Mouse (Mus musculus): Measurements from ENCODE around the gene Rasl11a. TPM values are rescaled to one million over a fixed set of nuclear protein-coding genes. Genes with fewer than 3 reads are reported as not detected.
"Not testable (repeated sequence)": the region's sequence is repeated elsewhere in the genome, so short reads cannot be mapped to it uniquely, and the experiment has no call there.

The Rasl11a gene
- polyA plus RNA-seq, 1 experiment from 2014 or later: 8.1 TPM

DNA sequence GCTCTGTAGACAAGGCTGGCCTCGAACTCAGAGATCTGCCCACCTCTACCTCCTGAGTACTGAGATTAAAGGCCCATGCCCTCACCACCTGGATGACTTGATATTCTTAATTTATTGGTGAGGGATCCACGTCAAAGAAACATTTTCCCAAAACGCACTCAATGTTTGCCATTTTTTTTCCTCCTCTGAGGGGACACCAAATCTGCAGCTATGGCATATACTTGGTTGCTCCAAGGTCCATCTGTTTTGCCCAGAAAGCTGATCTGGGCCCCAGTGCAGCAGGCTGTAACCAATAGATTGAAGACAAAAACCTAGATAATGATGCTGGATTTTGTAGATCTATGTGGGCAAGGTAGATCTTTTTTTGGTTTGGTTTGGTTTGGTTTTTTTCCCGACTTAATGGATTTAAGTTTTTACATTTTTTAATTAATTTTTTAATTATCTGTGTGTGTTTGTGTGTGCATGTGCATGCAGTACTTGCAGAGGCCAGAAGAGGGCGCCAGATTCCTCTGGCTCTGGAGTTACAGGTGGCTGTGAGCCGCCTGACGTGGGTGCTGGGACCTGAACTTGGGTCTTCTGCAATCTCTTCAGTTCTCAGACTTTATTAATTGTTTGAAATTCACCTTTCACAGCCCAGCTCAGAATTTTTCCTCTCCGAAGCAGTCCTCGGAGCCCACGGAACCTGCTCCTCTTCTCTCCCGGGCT is 48.8 kb downstream of the Rasl11a start:
- H3K36me3 ChIP-seq: no peaks in the 10 kb centered on the region
- H3K9me3 ChIP-seq: 0 out of 2 replicates have a peak, but pooled peaks cover 2% of the 10 kb centered on the region
- no peak overlapping the region for H3K4me3 ChIP-seq
- no peak overlapping the region for H3K4me2 ChIP-seq
- ATAC-seq (ENCODE audit: extremely low read depth, insufficient number of reproducible peaks, low FRiP score, low TSS enrichment): no peak
- 79% methylated on average over 11 of the region's 11 CpGs for WGBS
- H3K27me3 ChIP-seq (replicated peaks): no peaks in the 10 kb centered on the region
- no peak overlapping the region for H3K27ac ChIP-seq (replicated peaks)
- H3K9ac ChIP-seq: no peak overlapping the region
- H3K4me1 ChIP-seq: 0 out of 2 replicates have a peak, but pooled peaks cover 3% of the 10 kb centered on the region

- not testable (repeated sequence) for H3K9me3 ChIP-seq; H3K4me3 ChIP-seq; H3K36me3 ChIP-seq; H3K4me2 ChIP-seq; H3K9ac ChIP-seq; H3K4me1 ChIP-seq; ATAC-seq (ENCODE audit: extremely low read depth, insufficient number of reproducible peaks, low FRiP score, low TSS enrichment); H3K27ac ChIP-seq (replicated peaks); H3K27me3 ChIP-seq (replicated peaks)
- 83% methylated on average over 13 of the region's 16 CpGs for WGBS
Observed at GRCm38 (mm10) chr5:146895667-146896066, 50.8 kb downstream of the Rasl11a start.

DNA sequence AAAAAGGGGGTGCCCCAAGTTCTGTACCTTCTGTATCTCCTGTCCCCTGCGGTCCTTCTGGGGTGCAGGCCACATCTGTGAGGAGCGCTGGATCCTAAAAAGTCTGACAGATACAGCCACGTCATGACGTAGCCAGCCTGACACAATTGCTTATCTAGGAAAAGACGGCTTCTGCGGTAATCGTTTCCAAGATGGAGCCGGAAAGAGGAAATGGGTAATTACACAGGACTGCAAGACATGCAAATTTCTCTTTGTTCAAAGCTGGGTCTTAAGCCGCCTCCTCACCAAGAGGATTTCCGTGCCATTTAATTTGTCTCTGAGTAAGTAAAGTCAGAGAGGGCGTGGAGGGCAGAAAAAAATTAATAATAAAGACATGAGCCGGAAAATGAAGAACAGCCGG is 52.1 kb downstream of the Rasl11a start:
- WGBS: 62% methylated on average over 13 of the region's 13 CpGs
- Histone ChIP-seq H3K27ac (replicated peaks) (no peak overlapping the region), H3K27me3 (replicated peaks) (no peaks in the 10 kb centered on the region), H3K9ac (no peak overlapping the region), H3K36me3 (no peaks in the 10 kb centered on the region), H3K4me3 (no peak overlapping the region), H3K4me1 (no peaks in the 10 kb centered on the region), H3K9me3 (0 out of 2 replicates have a peak, but pooled peaks cover 2% of the 10 kb centered on the region), H3K4me2 (no peak overlapping the region)
- no peak for ATAC-seq (ENCODE audit: extremely low read depth, insufficient number of reproducible peaks, low FRiP score, low TSS enrichment)

Other genes starting within 250 kb of the Rasl11a start
- gene Usp12, start 50.1 kb upstream of the Rasl11a start, polyA plus RNA-seq (2015; fragmentation: Nextera tagmentation; extraction: Ambion mirVana): 11.0 and 11.1 TPM in 2 replicates
- gene Rpl21, start 12.2 kb upstream of the Rasl11a start, polyA plus RNA-seq (2015; fragmentation: Nextera tagmentation; extraction: Ambion mirVana): 348 and 372 TPM in 2 replicates
- 79.2 and 84.9 TPM in 2 replicates for gene Gtf3a, start 103.6 kb downstream of the Rasl11a start, polyA plus RNA-seq (2015; fragmentation: Nextera tagmentation; extraction: Ambion mirVana)
- 20.5 and 22.7 TPM in 2 replicates for gene Mtif3, start 118.7 kb downstream of the Rasl11a start, polyA plus RNA-seq (2015; fragmentation: Nextera tagmentation; extraction: Ambion mirVana)
- 10.3 and 10.8 TPM in 2 replicates for gene Lnx2, start 231.5 kb downstream of the Rasl11a start, polyA plus RNA-seq (2015; fragmentation: Nextera tagmentation; extraction: Ambion mirVana)
- 90.1 and 98.2 TPM in 2 replicates for gene Polr1d, start 232.0 kb downstream of the Rasl11a start, polyA plus RNA-seq (2015; fragmentation: Nextera tagmentation; extraction: Ambion mirVana)

All from heart, embryonic 13.5 days (tissue).